Mouse (Mus musculus): ENCODE measurements around the gene Gm3500. TPM values are rescaled to one million over a fixed set of nuclear protein-coding genes. Genes with fewer than 3 reads are reported as not detected.
"Not testable (repeated sequence)": the region's sequence is repeated elsewhere in the genome, so short reads cannot be mapped to it uniquely, and the experiment has no call there.

Gm3500 gene
- polyA plus RNA-seq (2014; fragmentation: Nextera tagmentation; extraction: Ambion mirVana), result 0.12 and 0.19 TPM in 2 replicates

DNA sequence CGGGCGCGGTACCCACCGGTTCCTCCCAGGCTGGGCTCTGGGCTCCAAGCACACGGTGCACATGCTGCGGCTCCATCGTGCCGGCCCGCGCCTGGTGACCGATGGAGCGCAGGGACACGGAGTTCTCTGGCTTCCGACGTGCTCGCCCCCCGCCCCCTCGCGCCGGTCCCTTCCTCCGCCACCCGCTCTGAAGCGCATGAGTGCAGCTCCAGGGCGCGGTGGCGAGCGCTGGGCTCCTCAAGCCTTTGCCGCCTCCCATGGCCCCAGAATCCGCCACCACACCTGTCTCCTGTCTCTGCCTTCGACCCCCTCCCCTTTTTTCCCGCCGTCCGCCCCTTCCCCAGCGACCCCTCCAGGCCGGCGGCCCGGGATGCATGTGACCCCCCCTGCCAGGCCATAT is at the start of gene Gm3500:
Gene Gm3500, minus strand, starts transcription at position 101 of the 400 bp plus-strand sequence.
- not testable (repeated sequence) for ATAC-seq (replicated peaks; ENCODE audit: low FRiP score, low TSS enrichment, low read depth); H3K4me3 ChIP-seq (ENCODE audit: low read depth, low read length); H3K4me2 ChIP-seq (ENCODE audit: low read length); H3K9ac ChIP-seq (ENCODE audit: low read length); H3K27me3 ChIP-seq (replicated peaks; ENCODE audit: control insufficient read depth, insufficient read depth, low read length); H3K4me1 ChIP-seq (replicated peaks; ENCODE audit: control insufficient read depth, insufficient read depth, low read length); DNase-seq (ENCODE audit: low spot score); H3K36me3 ChIP-seq (ENCODE audit: control insufficient read depth, insufficient read depth, low read length); H3K9me3 ChIP-seq (ENCODE audit: control insufficient read depth, low read length); H3K27ac ChIP-seq (ENCODE audit: low read depth)
- no CpG with 5 or more reads among the region's 37 CpGs for WGBS

DNA sequence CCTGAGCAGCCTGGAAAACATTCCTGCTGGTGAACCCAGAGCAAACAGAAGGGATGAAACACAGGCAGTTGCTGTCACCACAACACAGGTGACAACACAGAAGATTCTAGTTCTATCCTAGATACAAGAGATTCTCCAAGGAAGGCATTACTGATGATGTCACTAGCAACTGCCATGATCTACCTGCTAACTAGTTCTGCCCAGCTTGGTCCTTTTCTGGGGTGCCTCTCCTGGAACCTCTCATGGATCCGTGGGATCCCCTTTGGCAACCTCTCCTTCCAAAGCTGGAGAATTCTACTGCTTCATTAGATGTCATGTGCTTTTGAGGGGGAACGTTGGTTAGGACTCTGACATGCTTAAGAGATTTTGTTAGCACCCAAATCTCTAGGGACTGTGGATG is 54.0 kb downstream of the Gm3500 start, which contains the start of gene Gm3542:
Gene Gm3542, minus strand, starts transcription at position 101 of the 400 bp plus-strand sequence.
- not testable (repeated sequence) for H3K4me3 ChIP-seq (ENCODE audit: low read depth, low read length); H3K9ac ChIP-seq (ENCODE audit: low read length); DNase-seq (ENCODE audit: low spot score); H3K27me3 ChIP-seq (replicated peaks; ENCODE audit: control insufficient read depth, insufficient read depth, low read length); H3K4me1 ChIP-seq (replicated peaks; ENCODE audit: control insufficient read depth, insufficient read depth, low read length); H3K36me3 ChIP-seq (ENCODE audit: control insufficient read depth, insufficient read depth, low read length); H3K9me3 ChIP-seq (ENCODE audit: control insufficient read depth, low read length); ATAC-seq (replicated peaks; ENCODE audit: low FRiP score, low TSS enrichment, low read depth); H3K4me2 ChIP-seq (ENCODE audit: low read length); H3K27ac ChIP-seq (ENCODE audit: low read depth)
- no CpG with 5 or more reads among the region's 2 CpGs for WGBS

Other genes with a start within 250 kb of the Gm3500 start
- gene Gm3317, start 224.5 kb downstream of the Gm3500 start, polyA plus RNA-seq (2014; fragmentation: Nextera tagmentation; extraction: Ambion mirVana), result not detected in 2 replicates
- gene Gm8271, start 203.3 kb downstream of the Gm3500 start, polyA plus RNA-seq (2014; fragmentation: Nextera tagmentation; extraction: Ambion mirVana), result not detected in 2 replicates
- gene Gm3526, start 128.5 kb downstream of the Gm3500 start, polyA plus RNA-seq (2014; fragmentation: Nextera tagmentation; extraction: Ambion mirVana), result not detected in 2 replicates
- not detected in 2 replicates for gene Gm3542, start 54.1 kb downstream of the Gm3500 start, polyA plus RNA-seq (2014; fragmentation: Nextera tagmentation; extraction: Ambion mirVana)
- 0.54 and 1.1 TPM in 2 replicates for gene Gm3194, start 66.4 kb upstream of the Gm3500 start, polyA plus RNA-seq (2014; fragmentation: Nextera tagmentation; extraction: Ambion mirVana)
- gene Gm8246, start 88.8 kb upstream of the Gm3500 start, polyA plus RNA-seq (2014; fragmentation: Nextera tagmentation; extraction: Ambion mirVana), result not detected in 2 replicates
- gene Gm3187, start 95.2 kb upstream of the Gm3500 start, polyA plus RNA-seq (2014; fragmentation: Nextera tagmentation; extraction: Ambion mirVana), result not detected in 2 replicates
- 0.81 and 1.9 TPM in 2 replicates for gene Gm3488, start 112.6 kb upstream of the Gm3500 start, polyA plus RNA-seq (2014; fragmentation: Nextera tagmentation; extraction: Ambion mirVana)
- gene Gm3532, start 149.4 kb upstream of the Gm3500 start, polyA plus RNA-seq (2014; fragmentation: Nextera tagmentation; extraction: Ambion mirVana), result not detected in 2 replicates
- gene Gm8265, start 244.0 kb upstream of the Gm3500 start, polyA plus RNA-seq (2014; fragmentation: Nextera tagmentation; extraction: Ambion mirVana), result not detected in 2 replicates

Data from intestine, embryonic 14.5 days (tissue).